Mouse (Mus musculus) hindlimb bud, embryonic 11.5 days (tissue): ENCODE data around the gene Dnaaf1.
A peak's percentile ranks its signal among the peaks of the same experiment; 100 is the strongest.

Source experiments
- DNase-seq: peaks from one replicate; pipeline ENCODE4 v3.0.0-alpha.2; 2012; ENCODE audit warnings: low read depth, low spot score; ENCODE audit errors: extremely low spot score

Dnaaf1 gene

GRCm38 (mm10) chr8:119574437-119575365, at the start of gene Dnaaf1, which contains the start of gene Hsdl1:
TSS of gene Dnaaf1 (plus strand) at chr8:119575235.
TSS of gene Hsdl1 (minus strand) at chr8:119575183.
- DNase-seq, result no peak

GRCm38 (mm10) chr8:119528762-119529161, 46.3 kb upstream of the Dnaaf1 start:
- DNase-seq, result no peak

- no peak for DNase-seq
Measured at GRCm38 (mm10) chr8:119530937-119531336, 44.1 kb upstream of the Dnaaf1 start.

- DNase-seq, result no peak
Measured at GRCm38 (mm10) chr8:119531397-119531796, 43.6 kb upstream of the Dnaaf1 start.

GRCm38 (mm10) chr8:119531973-119532372, 43.1 kb upstream of the Dnaaf1 start:
- no peak for DNase-seq

- DNase-seq, result no peak
Measured at GRCm38 (mm10) chr8:119544606-119545005, 30.4 kb upstream of the Dnaaf1 start.

GRCm38 (mm10) chr8:119545180-119545579, 29.9 kb upstream of the Dnaaf1 start:
- no peak for DNase-seq

- DNase-seq, result no peak
Measured at GRCm38 (mm10) chr8:119545791-119546190, 29.2 kb upstream of the Dnaaf1 start.

- DNase-seq, result no peak
Measured at GRCm38 (mm10) chr8:119547019-119547691, 27.9 kb upstream of the Dnaaf1 start.

GRCm38 (mm10) chr8:119548560-119549113, 26.4 kb upstream of the Dnaaf1 start:
- DNase-seq, result no peak

- no peak for DNase-seq
Measured at GRCm38 (mm10) chr8:119552967-119553366, 22.1 kb upstream of the Dnaaf1 start.

- DNase-seq, result no peak
Measured at GRCm38 (mm10) chr8:119555861-119556260, 19.2 kb upstream of the Dnaaf1 start.

- DNase-seq, result no peak
Measured at GRCm38 (mm10) chr8:119557132-119557531, 17.9 kb upstream of the Dnaaf1 start.

- DNase-seq, result no peak
Measured at GRCm38 (mm10) chr8:119557821-119558602, 17.0 kb upstream of the Dnaaf1 start.

- peak; percentile 96 for DNase-seq
Measured at GRCm38 (mm10) chr8:119558603-119559401, 16.2 kb upstream of the Dnaaf1 start, which contains the start of gene Mbtps1. TSS of gene Mbtps1 (minus strand) at chr8:119558735.

- no peak for DNase-seq
Measured at GRCm38 (mm10) chr8:119559402-119559720, 15.7 kb upstream of the Dnaaf1 start.

- DNase-seq, result no peak
Measured at GRCm38 (mm10) chr8:119563849-119564251, 11.2 kb upstream of the Dnaaf1 start.

- DNase-seq, result no peak
Measured at GRCm38 (mm10) chr8:119566367-119566766, 8.7 kb upstream of the Dnaaf1 start.

GRCm38 (mm10) chr8:119568251-119568650, 6.8 kb upstream of the Dnaaf1 start:
- no peak for DNase-seq

- no peak for DNase-seq
Measured at GRCm38 (mm10) chr8:119568951-119569350, 6.1 kb upstream of the Dnaaf1 start.
